Mouse (Mus musculus): ENCODE results near the gene Padi3.

- TF ChIP-seq GATA1 (IDR thresholded peaks at IDR 0.05; ENCODE audit: low read length) (no peak), TAL1 (IDR thresholded peaks at IDR 0.05; ENCODE audit: low read length) (no peak)
Observed at GRCm38 (mm10) chr4:140849310-140849709, 38.9 kb upstream of the Padi3 start.

Data from erythroblast, embryonic 14.5 days (primary cell).